Mouse (Mus musculus) granulocyte monocyte progenitor cell, adult 5-6 weeks (primary cell): ENCODE data around the gene Plekhg6. TPM values are rescaled to one million over a fixed set of nuclear protein-coding genes. Genes with fewer than 3 reads are reported as not detected.

ENCODE experiments used
- ATAC-seq: replicated peaks from 2 replicates; pipeline ENCODE4 v1.8.0; 2016; ENCODE audit warnings: mild to moderate bottlenecking, moderate TSS enrichment, inconsistent platforms; ENCODE audit not compliant: poor library complexity, severe bottlenecking
- total RNA-seq, 2 experiments: library from RNA; stranded (forward) in 1 of 2; stranded (reverse) in 1 of 2; fragments of 200-712, 200-1000 nt in 1 of 2; fragments of >200 nt in 1 of 2; fragmentation: Nextera tagmentation in 1 of 2; gene quantifications; 2 replicates each; pipeline ENCODE4 v1.2.3; 2014 to 2017

Plekhg6 gene
- total RNA-seq, 2 experiments from 2014 or later, result not detected

GRCm38 (mm10) chr6:125333112-125333899 is 47.3 kb downstream of the Plekhg6 start:
- peak; percentile 76 for ATAC-seq

- peak; percentile 35 for ATAC-seq
These were observed 49.8 kb downstream of the Plekhg6 start for GRCm38 (mm10) chr6:125330626-125331326.

DNA sequence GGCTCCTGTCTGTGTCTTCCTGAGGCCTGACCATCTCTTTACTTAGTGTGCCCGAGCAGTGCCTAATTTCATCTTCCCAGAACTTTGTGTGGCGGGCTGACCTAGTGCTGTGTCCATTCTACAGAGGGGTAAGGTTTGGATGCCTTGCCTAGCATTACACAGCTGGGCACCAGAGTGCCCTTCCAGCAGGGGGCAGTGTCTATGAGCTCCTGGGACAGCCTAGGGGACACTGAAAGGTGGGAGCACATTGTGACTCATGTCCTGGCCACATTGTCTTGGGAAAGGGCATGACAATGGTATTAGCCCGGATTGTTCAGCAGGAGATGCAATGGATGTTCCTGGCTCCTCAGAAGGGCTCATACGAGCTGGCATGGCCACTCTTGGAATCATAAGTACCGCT is 52.4 kb downstream of the Plekhg6 start:
- ATAC-seq, result peak; percentile 54

DNA sequence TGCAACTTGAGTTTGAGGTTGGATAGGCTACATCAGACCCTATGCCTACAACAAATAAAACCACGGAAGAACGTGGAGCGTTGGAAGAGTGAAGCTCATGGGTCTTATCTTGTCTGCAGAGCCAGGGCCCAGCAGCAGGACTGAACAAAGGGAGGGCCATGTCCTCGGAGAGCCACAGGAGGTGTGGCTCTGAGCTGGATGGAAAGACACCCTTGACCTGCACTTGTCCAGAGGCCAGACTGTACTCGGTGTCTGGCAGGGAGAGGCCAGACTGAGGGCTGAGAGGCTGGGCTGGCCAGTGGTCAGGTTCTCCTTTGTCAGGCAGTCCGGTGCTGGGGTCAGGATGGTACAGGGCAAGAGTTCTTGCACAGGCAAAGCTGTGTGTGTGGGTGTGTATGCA is 55.3 kb downstream of the Plekhg6 start:
- ATAC-seq, result no peak

GRCm38 (mm10) chr6:125323547-125323946 is 57.0 kb downstream of the Plekhg6 start:
- ATAC-seq, result no peak

DNA sequence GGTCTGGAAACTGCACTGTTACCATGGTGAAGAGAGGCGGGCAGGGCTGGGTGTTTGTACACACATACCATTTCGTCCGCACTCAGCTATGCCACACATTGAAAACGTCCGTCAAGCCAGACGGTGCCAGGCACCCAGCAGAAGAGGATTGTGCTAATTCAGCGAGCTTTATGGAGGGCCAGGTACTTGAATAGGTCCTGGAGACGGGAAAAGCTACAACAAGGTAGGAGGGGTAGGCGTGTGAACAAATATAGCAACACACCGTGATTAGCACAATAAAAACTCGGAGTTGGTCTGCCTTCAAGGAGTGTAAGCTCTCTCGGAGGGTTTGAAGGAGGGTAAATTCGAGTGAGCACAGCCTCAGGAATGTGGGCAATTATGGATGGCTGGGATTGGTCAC is 57.8 kb downstream of the Plekhg6 start:
- no peak for ATAC-seq

- peak; percentile 8; the same call in 1 of the 2 replicates for ATAC-seq
These were observed 59.3 kb downstream of the Plekhg6 start for GRCm38 (mm10) chr6:125321114-125321855.

- no peak for ATAC-seq
These were observed 60.3 kb downstream of the Plekhg6 start, which contains the start of gene Scnn1a for GRCm38 (mm10) chr6:125320323-125320722. Gene Scnn1a, plus strand, starts transcription at chr6:125320659.

DNA sequence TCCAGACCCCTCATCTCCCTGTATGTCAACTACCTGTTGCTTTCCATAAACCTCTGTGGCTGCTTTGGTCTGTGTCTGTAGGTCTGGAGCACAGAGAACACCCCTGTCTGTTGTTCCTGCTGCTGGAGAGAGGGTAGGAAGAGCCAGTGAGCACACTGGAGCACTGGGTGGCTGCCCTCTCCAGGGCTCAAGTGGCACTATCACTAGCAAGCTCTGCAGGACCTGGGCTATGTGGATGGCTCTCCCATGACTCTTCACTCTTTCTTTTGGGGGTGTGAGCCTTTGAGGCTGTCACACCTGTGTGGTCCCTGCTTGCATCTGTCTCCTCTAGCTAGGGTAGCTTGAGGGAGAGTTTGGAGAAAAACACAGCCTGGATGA is 60.7 kb downstream of the Plekhg6 start:
- ATAC-seq, result no peak

- ATAC-seq, result no peak
These were observed 61.3 kb downstream of the Plekhg6 start for GRCm38 (mm10) chr6:125318981-125319918.

GRCm38 (mm10) chr6:125317077-125317476 is 63.5 kb downstream of the Plekhg6 start:
- no peak for ATAC-seq

DNA sequence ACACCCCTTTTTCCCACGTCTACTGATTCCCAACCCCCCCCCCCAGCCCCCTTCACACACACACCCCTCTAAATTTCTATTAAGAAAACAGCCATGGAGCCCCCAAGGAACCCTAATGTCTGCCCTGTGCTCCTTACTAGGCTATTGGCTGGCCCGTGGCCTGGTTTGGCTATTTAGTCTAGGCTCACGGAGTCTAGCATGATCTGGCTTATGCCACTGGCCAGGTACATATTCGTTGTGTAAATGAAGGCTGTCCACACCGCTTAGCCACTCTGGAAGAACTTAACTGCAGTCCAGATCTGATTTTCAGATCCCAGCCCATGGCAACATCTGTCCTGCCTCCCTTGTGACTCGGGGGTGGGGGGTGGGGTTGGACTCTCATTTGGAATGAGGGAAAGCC is 65.8 kb downstream of the Plekhg6 start:
- ATAC-seq, result no peak

DNA sequence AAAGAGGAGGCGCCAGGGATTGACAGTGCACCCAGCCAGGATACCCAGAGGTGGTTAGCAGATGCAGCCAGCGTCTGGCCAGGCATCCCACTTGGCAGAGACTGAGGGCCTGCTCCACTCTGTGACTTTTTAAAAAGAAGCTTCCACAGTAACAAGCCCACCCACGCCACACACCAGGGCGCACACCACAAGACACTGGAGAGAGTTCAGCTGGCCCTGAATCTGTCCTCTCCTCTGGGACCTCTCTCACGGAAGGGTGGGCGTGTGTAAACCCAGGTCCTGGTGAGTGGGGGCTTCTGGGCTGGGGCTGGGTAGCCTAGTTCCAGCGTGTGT is 66.4 kb downstream of the Plekhg6 start:
- ATAC-seq, result peak; percentile 13

DNA sequence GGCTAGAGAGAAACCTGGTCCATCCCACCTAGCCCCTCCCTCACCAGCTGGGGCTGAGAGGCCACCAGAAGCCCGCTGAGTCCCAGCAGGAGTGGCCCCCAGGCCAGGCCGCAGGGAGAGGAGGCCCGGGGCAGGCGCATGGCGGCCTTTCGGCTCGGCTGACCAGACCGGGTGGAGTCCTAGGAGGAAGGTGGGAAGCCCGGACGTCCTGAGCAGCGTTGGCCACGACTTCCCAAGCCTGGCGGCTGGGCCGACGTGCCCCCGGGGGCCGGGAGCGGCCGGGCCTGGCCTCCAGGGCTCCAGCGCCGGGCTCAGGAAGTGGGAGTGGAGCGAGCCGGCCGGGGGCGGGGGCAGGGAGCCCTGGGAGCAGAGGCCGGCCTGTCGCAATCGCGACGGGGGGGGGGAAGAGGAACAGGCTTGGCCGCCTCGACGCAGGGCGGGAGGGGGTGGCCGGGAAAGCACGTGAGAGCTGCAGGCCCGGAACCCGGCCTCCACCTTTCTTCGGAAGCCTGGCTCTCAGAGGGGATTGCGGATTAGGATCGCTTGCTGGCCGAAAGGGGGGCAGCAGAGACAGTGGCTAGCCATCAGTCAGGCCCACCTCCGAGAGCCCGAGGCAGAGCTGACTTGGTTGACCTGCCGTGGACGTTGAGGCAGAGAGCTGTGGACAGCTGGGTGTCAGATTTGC is 66.9 kb downstream of the Plekhg6 start, which contains the start of gene Ltbr:
Ltbr (minus strand) TSS at position 340 of the 685 bp plus-strand sequence.
- ATAC-seq, result peak; percentile 97

Other genes with a start within 250 kb of the Plekhg6 start
- 65.6 and 82.8 TPM in 2 replicates for gene Nop2, start 248.9 kb downstream of the Plekhg6 start, total RNA-seq (2014; fragmentation: Nextera tagmentation)
- gene Nop2, start 248.9 kb downstream of the Plekhg6 start, total RNA-seq (2017), result 79.2 and 82.4 TPM in 2 replicates
- 26.4 and 37.4 TPM in 2 replicates for gene Iffo1, start 235.6 kb downstream of the Plekhg6 start, total RNA-seq (2014; fragmentation: Nextera tagmentation)
- 11.8 and 14.0 TPM in 2 replicates for gene Iffo1, start 235.6 kb downstream of the Plekhg6 start, total RNA-seq (2017)
- 2,842 and 3,031 TPM in 2 replicates for gene Gapdh, start 214.3 kb downstream of the Plekhg6 start, total RNA-seq (2014; fragmentation: Nextera tagmentation)
- 1,694 and 2,022 TPM in 2 replicates for gene Gapdh, start 214.3 kb downstream of the Plekhg6 start, total RNA-seq (2017)
- 242 and 263 TPM in 2 replicates for gene Ncapd2, start 189.1 kb downstream of the Plekhg6 start, total RNA-seq (2014; fragmentation: Nextera tagmentation)
- gene Ncapd2, start 189.1 kb downstream of the Plekhg6 start, total RNA-seq (2017), result 242 and 288 TPM in 2 replicates
- 117 and 197 TPM in 2 replicates for gene Mrpl51, start 189.0 kb downstream of the Plekhg6 start, total RNA-seq (2014; fragmentation: Nextera tagmentation)
- 121 and 155 TPM in 2 replicates for gene Mrpl51, start 189.0 kb downstream of the Plekhg6 start, total RNA-seq (2017)
- 26.0 and 40.2 TPM in 2 replicates for gene Vamp1, start 165.2 kb downstream of the Plekhg6 start, total RNA-seq (2014; fragmentation: Nextera tagmentation)
- 6.3 and 7.1 TPM in 2 replicates for gene Vamp1, start 165.2 kb downstream of the Plekhg6 start, total RNA-seq (2017)
- 13.8 TPM in 2 replicates for gene Tapbpl, start 148.9 kb downstream of the Plekhg6 start, total RNA-seq (2014; fragmentation: Nextera tagmentation)
- gene Tapbpl, start 148.9 kb downstream of the Plekhg6 start, total RNA-seq (2017), result 16.5 and 17.7 TPM in 2 replicates
- 50.7 and 62.0 TPM in 2 replicates for gene Cd27, start 143.8 kb downstream of the Plekhg6 start, total RNA-seq (2014; fragmentation: Nextera tagmentation)
- gene Cd27, start 143.8 kb downstream of the Plekhg6 start, total RNA-seq (2017), result 34.7 and 55.2 TPM in 2 replicates
- gene Tuba3a, start 94.8 kb downstream of the Plekhg6 start, total RNA-seq (2014; fragmentation: Nextera tagmentation), result not detected in 2 replicates
- gene Tuba3a, start 94.8 kb downstream of the Plekhg6 start, total RNA-seq (2017), result not detected in 2 replicates
- gene Ltbr, start 66.9 kb downstream of the Plekhg6 start, total RNA-seq (2014; fragmentation: Nextera tagmentation), result 36.4 and 50.3 TPM in 2 replicates
- 29.9 and 36.3 TPM in 2 replicates for gene Ltbr, start 66.9 kb downstream of the Plekhg6 start, total RNA-seq (2017)
- 16.2 and 18.9 TPM in 2 replicates for gene Scnn1a, start 60.1 kb downstream of the Plekhg6 start, total RNA-seq (2014; fragmentation: Nextera tagmentation)
- gene Scnn1a, start 60.1 kb downstream of the Plekhg6 start, total RNA-seq (2017), result 1.4 and 1.8 TPM in 2 replicates
- 89.1 and 104 TPM in 2 replicates for gene Tnfrsf1a, start 31.4 kb downstream of the Plekhg6 start, total RNA-seq (2014; fragmentation: Nextera tagmentation)
- gene Tnfrsf1a, start 31.4 kb downstream of the Plekhg6 start, total RNA-seq (2017), result 54.4 and 88.8 TPM in 2 replicates
- 22.5 and 27.5 TPM in 2 replicates for gene Cd9, start 114.0 kb upstream of the Plekhg6 start, total RNA-seq (2014; fragmentation: Nextera tagmentation)
- 27.7 and 31.3 TPM in 2 replicates for gene Cd9, start 114.0 kb upstream of the Plekhg6 start, total RNA-seq (2017)
- gene Vwf, start 166.0 kb upstream of the Plekhg6 start, total RNA-seq (2014; fragmentation: Nextera tagmentation), result 0.43 and 5.1 TPM in 2 replicates
- gene Vwf, start 166.0 kb upstream of the Plekhg6 start, total RNA-seq (2017), result 0.10 and 0.39 TPM in 2 replicates